Mouse (Mus musculus) retina, embryonic 14.5 days (tissue): ENCODE data around the gene Ptgis.

Experiments
- DNase-seq: peaks from one replicate; pipeline ENCODE4 v3.0.0-alpha.2; 2015; ENCODE audit warnings: low spot score

The Ptgis gene

GRCm38 (mm10) chr2:167263040-167263810, 22.8 kb upstream of the Ptgis start:
- DNase-seq, result no peak

- DNase-seq, result no peak
These were observed 22.0 kb upstream of the Ptgis start for GRCm38 (mm10) chr2:167262433-167262832.

- no peak for DNase-seq
These were observed 20.7 kb upstream of the Ptgis start for GRCm38 (mm10) chr2:167261106-167261505.

- DNase-seq, result no peak
These were observed 17.4 kb upstream of the Ptgis start for GRCm38 (mm10) chr2:167257790-167258189.

- DNase-seq, result no peak
These were observed 14.4 kb upstream of the Ptgis start for GRCm38 (mm10) chr2:167254808-167255207.

GRCm38 (mm10) chr2:167254185-167254584, 13.8 kb upstream of the Ptgis start:
- no peak for DNase-seq

- no peak for DNase-seq
These were observed 13.1 kb upstream of the Ptgis start for GRCm38 (mm10) chr2:167253476-167253875.

GRCm38 (mm10) chr2:167252057-167252687, 11.8 kb upstream of the Ptgis start:
- DNase-seq, result no peak

GRCm38 (mm10) chr2:167250736-167251337, 10.4 kb upstream of the Ptgis start:
- DNase-seq, result no peak

GRCm38 (mm10) chr2:167250003-167250735, 9.8 kb upstream of the Ptgis start:
- no peak for DNase-seq

- DNase-seq, result no peak
These were observed 9.2 kb upstream of the Ptgis start for GRCm38 (mm10) chr2:167249591-167249990.

- no peak for DNase-seq
These were observed 7.4 kb upstream of the Ptgis start for GRCm38 (mm10) chr2:167247823-167248222.

- DNase-seq, result no peak
These were observed 6.3 kb upstream of the Ptgis start for GRCm38 (mm10) chr2:167246704-167247103.

- DNase-seq, result no peak
These were observed 4.5 kb upstream of the Ptgis start for GRCm38 (mm10) chr2:167244892-167245291.

- DNase-seq, result no peak
These were observed 3.6 kb upstream of the Ptgis start for GRCm38 (mm10) chr2:167243831-167244563.

GRCm38 (mm10) chr2:167239262-167239661, 1.1 kb downstream of the Ptgis start:
- no peak for DNase-seq

GRCm38 (mm10) chr2:167237224-167237623, 3.2 kb downstream of the Ptgis start:
- DNase-seq, result no peak

- DNase-seq, result no peak
These were observed 4.2 kb downstream of the Ptgis start for GRCm38 (mm10) chr2:167236174-167236573.

- DNase-seq, result no peak
These were observed 4.9 kb downstream of the Ptgis start for GRCm38 (mm10) chr2:167235338-167236018.

- DNase-seq, result no peak
These were observed 6.6 kb downstream of the Ptgis start for GRCm38 (mm10) chr2:167233771-167234170.

- DNase-seq, result no peak
These were observed 7.4 kb downstream of the Ptgis start for GRCm38 (mm10) chr2:167233009-167233335.
